Mouse (Mus musculus): ENCODE results near the gene Eps8l1. TPM values are rescaled to one million over a fixed set of nuclear protein-coding genes. Genes with fewer than 3 reads are reported as not detected.

The Eps8l1 gene
- total and polyA plus RNA-seq, 2 experiments from 2014 or later, result 3.9 to 7.4 TPM

- WGBS, result 43% methylated on average over 6 of the region's 6 CpGs
- Histone ChIP-seq H3K4me1 (ENCODE audit: insufficient read depth, low read length) (no peaks in the 10 kb centered on the region), H3K9me3 (ENCODE audit: low read length) (no peaks in the 10 kb centered on the region), H3K27ac (ENCODE audit: low read depth, low read length) (no peak overlapping the region), H3K9ac (replicated peaks; ENCODE audit: low read length, poor library complexity, severe bottlenecking) (no peak overlapping the region), H3K27me3 (ENCODE audit: insufficient read depth, low read length) (no peaks in the 10 kb centered on the region), H3K4me3 (ENCODE audit: low read depth, low read length) (no peak overlapping the region), H3K4me2 (ENCODE audit: low read depth, low read length, poor library complexity, severe bottlenecking) (no peak overlapping the region), H3K36me3 (ENCODE audit: insufficient read depth, low read length) (no peaks in the 10 kb centered on the region)
- DNase-seq (ENCODE audit: low spot score) (no peak), ATAC-seq (ENCODE audit: low FRiP score) (no peak)
- TF ChIP-seq CTCF (IDR thresholded peaks at IDR 0.05), result no peak
Measured at GRCm38 (mm10) chr7:4513829-4514712, 53.6 kb downstream of the Eps8l1 start.

GRCm38 (mm10) chr7:4515853-4516252, 55.4 kb downstream of the Eps8l1 start:
- no peak for TF ChIP-seq CTCF (IDR thresholded peaks at IDR 0.05)
- Histone ChIP-seq H3K4me2 (ENCODE audit: low read depth, low read length, poor library complexity, severe bottlenecking) (no peak overlapping the region), H3K9me3 (ENCODE audit: low read length) (no peaks in the 10 kb centered on the region), H3K9ac (replicated peaks; ENCODE audit: low read length, poor library complexity, severe bottlenecking) (no peak overlapping the region), H3K27ac (ENCODE audit: low read depth, low read length) (no peak overlapping the region), H3K36me3 (ENCODE audit: insufficient read depth, low read length) (no peaks in the 10 kb centered on the region), H3K4me3 (ENCODE audit: low read depth, low read length) (no peak overlapping the region), H3K27me3 (ENCODE audit: insufficient read depth, low read length) (no peaks in the 10 kb centered on the region), H3K4me1 (ENCODE audit: insufficient read depth, low read length) (no peaks in the 10 kb centered on the region)
- WGBS, result 63% methylated on average over 6 of the region's 6 CpGs
- ATAC-seq (ENCODE audit: low FRiP score) (no peak), DNase-seq (ENCODE audit: low spot score) (no peak)

- 27% methylated on average over 3 of the region's 4 CpGs for WGBS
- Histone ChIP-seq H3K4me1 (ENCODE audit: insufficient read depth, low read length) (no peaks in the 10 kb centered on the region), H3K36me3 (ENCODE audit: insufficient read depth, low read length) (no peaks in the 10 kb centered on the region), H3K9ac (replicated peaks; ENCODE audit: low read length, poor library complexity, severe bottlenecking) (no peak within 1 kb of the TSS), H3K4me3 (ENCODE audit: low read depth, low read length) (no peak within 1 kb of the TSS), H3K9me3 (ENCODE audit: low read length) (no peaks in the 10 kb centered on the region), H3K27me3 (ENCODE audit: insufficient read depth, low read length) (0 out of 2 replicates have a peak, but pooled peaks cover under 1% of the 10 kb centered on the region), H3K27ac (ENCODE audit: low read depth, low read length) (no peak within 1 kb of the TSS), H3K4me2 (ENCODE audit: low read depth, low read length, poor library complexity, severe bottlenecking) (no peak within 1 kb of the TSS)
- no peak for DNase-seq (ENCODE audit: low spot score)
- no peak for ATAC-seq (ENCODE audit: low FRiP score)
- TF ChIP-seq CTCF (IDR thresholded peaks at IDR 0.05), result no peak
Measured at GRCm38 (mm10) chr7:4516332-4517050, 56.0 kb downstream of the Eps8l1 start, which contains the start of gene Tnnt1. Gene Tnnt1, minus strand, starts transcription at chr7:4516382.

- TF ChIP-seq CTCF (IDR thresholded peaks at IDR 0.05), result no peak
- ATAC-seq (ENCODE audit: low FRiP score), result no peak
- H3K9ac ChIP-seq (replicated peaks; ENCODE audit: low read length, poor library complexity, severe bottlenecking), result no peak overlapping the region
Measured at GRCm38 (mm10) chr7:4518487-4518886, 58.0 kb downstream of the Eps8l1 start.

GRCm38 (mm10) chr7:4521231-4522003, 60.9 kb downstream of the Eps8l1 start:
- Histone ChIP-seq H3K4me2 (ENCODE audit: low read depth, low read length, poor library complexity, severe bottlenecking) (peak overlapping the region; percentile 44), H3K27ac (ENCODE audit: low read depth, low read length) (no peak overlapping the region), H3K9ac (replicated peaks; ENCODE audit: low read length, poor library complexity, severe bottlenecking) (no peak overlapping the region), H3K27me3 (ENCODE audit: insufficient read depth, low read length) (0 out of 2 replicates have a peak, but pooled peaks cover 2% of the 10 kb centered on the region), H3K4me1 (ENCODE audit: insufficient read depth, low read length) (no peaks in the 10 kb centered on the region), H3K36me3 (ENCODE audit: insufficient read depth, low read length) (no peaks in the 10 kb centered on the region), H3K9me3 (ENCODE audit: low read length) (no peaks in the 10 kb centered on the region), H3K4me3 (ENCODE audit: low read depth, low read length) (peak overlapping the region; percentile 17; the same call in 1 of the 2 replicates)
- 0 out of 2 replicates have a peak, but pooled peaks have one; percentile 28 for TF ChIP-seq CTCF (IDR thresholded peaks at IDR 0.05)
- DNase-seq (ENCODE audit: low spot score) (no peak), ATAC-seq (ENCODE audit: low FRiP score) (no peak)
- 37% methylated on average over 32 of the region's 32 CpGs for WGBS

More at GRCm38 (mm10) chr7:4518487-4518886, 58.0 kb downstream of the Eps8l1 start:
- H3K4me1 ChIP-seq (ENCODE audit: insufficient read depth, low read length), result no peaks in the 10 kb centered on the region
- WGBS, result 80% methylated on average over 1 of the region's 1 CpGs
- H3K4me3 ChIP-seq (ENCODE audit: low read depth, low read length), result no peak overlapping the region
- no peaks in the 10 kb centered on the region for H3K36me3 ChIP-seq (ENCODE audit: insufficient read depth, low read length)
- 0 out of 2 replicates have a peak, but pooled peaks cover 2% of the 10 kb centered on the region for H3K27me3 ChIP-seq (ENCODE audit: insufficient read depth, low read length)
- no peaks in the 10 kb centered on the region for H3K9me3 ChIP-seq (ENCODE audit: low read length)
- H3K27ac ChIP-seq (ENCODE audit: low read depth, low read length), result no peak overlapping the region
- no peak overlapping the region for H3K4me2 ChIP-seq (ENCODE audit: low read depth, low read length, poor library complexity, severe bottlenecking)
- DNase-seq (ENCODE audit: low spot score), result no peak
